Mouse (Mus musculus): ENCODE results near the gene Itpkb. TPM values are rescaled to one million over a fixed set of nuclear protein-coding genes. Genes with fewer than 3 reads are reported as not detected.

The Itpkb gene
- polyA plus RNA-seq, 1 experiment from 2014 or later: 3.4 TPM

DNA sequence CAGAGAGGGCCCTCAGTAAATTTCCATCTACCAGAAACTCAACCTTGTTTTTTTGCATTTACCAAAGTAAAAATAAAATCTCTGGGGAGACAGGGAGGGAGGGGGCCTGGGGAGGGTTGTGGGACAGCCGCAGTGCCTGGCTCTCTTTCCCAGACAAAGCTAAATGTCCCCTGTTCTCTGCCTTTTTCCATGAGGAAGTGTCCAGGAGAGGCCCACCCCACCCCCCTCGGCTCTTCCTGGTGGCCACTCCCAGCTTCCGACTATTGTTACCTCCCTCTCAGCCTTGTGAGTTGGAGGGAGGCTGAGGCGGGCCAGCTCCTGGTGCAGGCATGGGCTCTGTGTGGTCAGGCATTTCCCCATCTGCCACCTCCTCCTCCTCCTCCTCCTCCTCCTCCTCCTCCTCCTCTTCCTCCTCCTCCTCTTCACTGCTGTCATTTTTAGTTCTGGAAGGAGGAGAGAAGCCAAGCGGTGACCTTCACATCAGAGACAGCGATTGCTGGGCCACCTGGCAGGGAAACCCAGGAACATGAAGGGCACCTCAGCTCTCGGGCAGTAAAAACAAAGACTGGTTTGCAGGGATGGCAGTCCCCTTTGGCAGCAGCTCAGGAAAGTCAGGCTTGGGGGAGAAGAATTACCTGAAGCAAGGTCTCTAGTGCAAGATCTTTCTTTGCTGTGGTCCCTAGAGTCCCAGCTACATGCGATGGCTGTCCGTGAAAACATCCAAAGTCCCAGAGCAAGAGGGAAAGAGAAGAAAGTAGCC lies 75.5 kb downstream of the Itpkb start:
- H3K27me3 ChIP-seq (ENCODE audit: control insufficient read depth, insufficient read depth, low read length): no peaks in the 10 kb centered on the region
- no peak overlapping the region for H3K4me3 ChIP-seq (ENCODE audit: low read depth, low read length)
- no peaks in the 10 kb centered on the region for H3K9me3 ChIP-seq (replicated peaks; ENCODE audit: control insufficient read depth, low read length)
- H3K36me3 ChIP-seq (replicated peaks; ENCODE audit: control insufficient read depth, insufficient read depth, low read depth, low read length): no peaks in the 10 kb centered on the region
- peaks cover 5% of the 10 kb centered on the region; the same call in 1 of the 2 replicates for H3K4me1 ChIP-seq (ENCODE audit: control insufficient read depth, insufficient read depth, low read length)
- DNase-seq (ENCODE audit: low spot score) (no peak), ATAC-seq (replicated peaks; ENCODE audit: insufficient number of reproducible peaks, low FRiP score, low TSS enrichment, low read depth) (no peak)
- no peak overlapping the region for H3K9ac ChIP-seq (replicated peaks; ENCODE audit: low read length)
- WGBS: 80% methylated on average over 9 of the region's 9 CpGs
- no peak overlapping the region; the same call in 1 of the 2 replicates for H3K27ac ChIP-seq (replicated peaks; ENCODE audit: low read depth, low read length)
- H3K4me2 ChIP-seq (ENCODE audit: low read depth, low read length): no peak overlapping the region

GRCm38 (mm10) chr1:180406336-180407035 lies 76.2 kb downstream of the Itpkb start:
- peaks cover 5% of the 10 kb centered on the region; the same call in 1 of the 2 replicates for H3K4me1 ChIP-seq (ENCODE audit: control insufficient read depth, insufficient read depth, low read length)
- no peaks in the 10 kb centered on the region for H3K27me3 ChIP-seq (ENCODE audit: control insufficient read depth, insufficient read depth, low read length)
- no peak overlapping the region for H3K27ac ChIP-seq (replicated peaks; ENCODE audit: low read depth, low read length)
- DNase-seq (ENCODE audit: low spot score): no peak
- H3K36me3 ChIP-seq (replicated peaks; ENCODE audit: control insufficient read depth, insufficient read depth, low read depth, low read length): no peaks in the 10 kb centered on the region
- H3K4me2 ChIP-seq (ENCODE audit: low read depth, low read length): no peak overlapping the region
- WGBS: 77% methylated on average over 11 of the region's 11 CpGs
- no peak overlapping the region for H3K9ac ChIP-seq (replicated peaks; ENCODE audit: low read length)
- no peaks in the 10 kb centered on the region for H3K9me3 ChIP-seq (replicated peaks; ENCODE audit: control insufficient read depth, low read length)
- no peak overlapping the region for H3K4me3 ChIP-seq (ENCODE audit: low read depth, low read length)
- no peak for ATAC-seq (replicated peaks; ENCODE audit: insufficient number of reproducible peaks, low FRiP score, low TSS enrichment, low read depth)

DNA sequence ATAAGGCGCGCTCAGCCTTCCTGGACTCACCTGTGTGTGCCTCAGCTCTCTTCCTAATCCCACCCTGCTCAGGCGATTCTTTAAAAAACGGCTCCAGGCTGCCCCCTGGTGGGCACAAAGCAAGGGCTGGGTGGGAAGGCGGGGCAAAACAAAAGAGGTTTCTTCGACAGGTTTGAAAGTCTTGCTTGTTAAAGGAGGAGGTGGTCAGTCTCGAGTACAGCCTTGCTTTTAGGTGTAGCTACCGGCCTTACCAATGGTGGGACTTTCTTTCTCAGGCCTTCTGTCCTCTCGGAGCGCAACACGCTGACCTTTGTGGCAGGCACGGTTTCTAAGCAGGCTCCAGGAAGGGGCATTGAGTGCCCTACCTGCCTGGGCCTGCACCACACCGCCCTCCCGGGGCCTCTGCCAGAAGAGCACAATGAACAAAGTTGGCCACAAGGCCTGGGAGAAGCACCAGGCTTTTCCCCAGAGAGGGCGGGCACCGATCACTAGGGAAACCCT lies 76.9 kb downstream of the Itpkb start:
- Histone ChIP-seq H3K36me3 (replicated peaks; ENCODE audit: control insufficient read depth, insufficient read depth, low read depth, low read length) (no peaks in the 10 kb centered on the region), H3K4me1 (ENCODE audit: control insufficient read depth, insufficient read depth, low read length) (peaks cover 5% of the 10 kb centered on the region; the same call in 1 of the 2 replicates), H3K9ac (replicated peaks; ENCODE audit: low read length) (peak overlapping the region; percentile 46; the same call in 1 of the 2 replicates), H3K9me3 (replicated peaks; ENCODE audit: control insufficient read depth, low read length) (no peaks in the 10 kb centered on the region), H3K27me3 (ENCODE audit: control insufficient read depth, insufficient read depth, low read length) (no peaks in the 10 kb centered on the region), H3K27ac (replicated peaks; ENCODE audit: low read depth, low read length) (no peak overlapping the region), H3K4me2 (ENCODE audit: low read depth, low read length) (peak overlapping the region; percentile 31), H3K4me3 (ENCODE audit: low read depth, low read length) (no peak overlapping the region)
- 11% methylated on average over 16 of the region's 16 CpGs for WGBS
- peak; percentile 85 for DNase-seq (ENCODE audit: low spot score)
- ATAC-seq (replicated peaks; ENCODE audit: insufficient number of reproducible peaks, low FRiP score, low TSS enrichment, low read depth): no peak; the same call in 1 of the 2 replicates

DNA sequence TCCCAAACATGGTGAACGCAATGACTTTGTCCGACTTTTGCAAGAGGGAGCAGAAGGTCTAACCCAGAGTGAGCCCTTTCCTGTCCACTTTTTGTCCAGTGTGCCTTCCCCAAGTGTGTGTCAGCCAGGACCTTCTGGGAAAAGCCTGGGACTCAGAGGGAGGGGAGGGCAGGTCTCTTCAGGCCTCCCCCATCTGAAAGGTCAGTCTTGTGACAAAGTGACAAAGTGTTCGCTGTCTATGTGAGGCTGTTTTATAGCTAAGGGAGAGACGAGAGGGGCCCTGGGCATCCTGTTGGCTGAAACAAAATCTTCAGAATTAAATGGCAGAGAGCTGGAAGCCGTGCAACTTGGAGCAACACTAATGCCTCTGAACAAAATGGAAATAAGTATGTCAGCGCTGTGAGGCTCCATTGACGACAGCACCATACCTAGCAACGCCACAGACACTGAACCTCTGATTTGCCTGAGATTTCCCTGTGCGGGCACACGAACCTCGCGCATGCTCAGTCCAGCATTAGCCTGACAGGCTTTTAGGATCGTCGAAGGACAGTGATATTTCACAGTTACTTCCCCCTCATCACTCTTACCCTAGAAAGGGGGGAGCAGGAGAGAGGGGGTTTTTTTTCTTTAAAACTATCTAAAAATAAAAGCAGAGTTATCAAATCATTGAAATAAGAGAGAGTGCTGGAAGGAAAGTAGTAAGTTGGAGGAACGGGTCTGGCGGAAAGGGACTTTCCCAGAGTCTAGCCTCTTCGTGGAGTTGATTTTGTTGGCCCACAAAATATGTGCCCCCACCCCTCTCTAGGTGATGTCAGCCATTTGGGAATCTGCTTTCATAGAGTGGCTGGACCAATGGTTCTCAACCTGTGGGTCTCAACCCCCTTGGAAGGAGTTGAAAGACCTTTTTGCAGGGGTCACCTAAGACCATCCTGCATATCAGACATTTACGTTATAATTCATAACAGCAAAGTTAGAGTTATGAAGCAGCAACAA lies 77.7 kb downstream of the Itpkb start:
- no peak overlapping the region for H3K27ac ChIP-seq (replicated peaks; ENCODE audit: low read depth, low read length)
- WGBS: 83% methylated on average over 18 of the region's 18 CpGs
- no peaks in the 10 kb centered on the region for H3K27me3 ChIP-seq (ENCODE audit: control insufficient read depth, insufficient read depth, low read length)
- no peaks in the 10 kb centered on the region for H3K36me3 ChIP-seq (replicated peaks; ENCODE audit: control insufficient read depth, insufficient read depth, low read depth, low read length)
- H3K4me1 ChIP-seq (ENCODE audit: control insufficient read depth, insufficient read depth, low read length): peaks cover 5% of the 10 kb centered on the region; the same call in 1 of the 2 replicates
- H3K4me2 ChIP-seq (ENCODE audit: low read depth, low read length): no peak overlapping the region
- no peak overlapping the region for H3K9ac ChIP-seq (replicated peaks; ENCODE audit: low read length)
- H3K4me3 ChIP-seq (ENCODE audit: low read depth, low read length): no peak overlapping the region
- no peak for DNase-seq (ENCODE audit: low spot score)
- ATAC-seq (replicated peaks; ENCODE audit: insufficient number of reproducible peaks, low FRiP score, low TSS enrichment, low read depth): no peak
- H3K9me3 ChIP-seq (replicated peaks; ENCODE audit: control insufficient read depth, low read length): no peaks in the 10 kb centered on the region

GRCm38 (mm10) chr1:180408832-180409231 lies 78.5 kb downstream of the Itpkb start:
- Histone ChIP-seq H3K9me3 (replicated peaks; ENCODE audit: control insufficient read depth, low read length) (no peaks in the 10 kb centered on the region), H3K4me1 (ENCODE audit: control insufficient read depth, insufficient read depth, low read length) (peaks cover 5% of the 10 kb centered on the region; the same call in 1 of the 2 replicates), H3K27me3 (ENCODE audit: control insufficient read depth, insufficient read depth, low read length) (no peaks in the 10 kb centered on the region), H3K27ac (replicated peaks; ENCODE audit: low read depth, low read length) (no peak overlapping the region), H3K9ac (replicated peaks; ENCODE audit: low read length) (no peak overlapping the region), H3K36me3 (replicated peaks; ENCODE audit: control insufficient read depth, insufficient read depth, low read depth, low read length) (no peaks in the 10 kb centered on the region), H3K4me3 (ENCODE audit: low read depth, low read length) (no peak overlapping the region), H3K4me2 (ENCODE audit: low read depth, low read length) (no peak overlapping the region)
- ATAC-seq (replicated peaks; ENCODE audit: insufficient number of reproducible peaks, low FRiP score, low TSS enrichment, low read depth): no peak
- DNase-seq (ENCODE audit: low spot score): no peak
- 45% methylated on average over 9 of the region's 9 CpGs for WGBS

DNA sequence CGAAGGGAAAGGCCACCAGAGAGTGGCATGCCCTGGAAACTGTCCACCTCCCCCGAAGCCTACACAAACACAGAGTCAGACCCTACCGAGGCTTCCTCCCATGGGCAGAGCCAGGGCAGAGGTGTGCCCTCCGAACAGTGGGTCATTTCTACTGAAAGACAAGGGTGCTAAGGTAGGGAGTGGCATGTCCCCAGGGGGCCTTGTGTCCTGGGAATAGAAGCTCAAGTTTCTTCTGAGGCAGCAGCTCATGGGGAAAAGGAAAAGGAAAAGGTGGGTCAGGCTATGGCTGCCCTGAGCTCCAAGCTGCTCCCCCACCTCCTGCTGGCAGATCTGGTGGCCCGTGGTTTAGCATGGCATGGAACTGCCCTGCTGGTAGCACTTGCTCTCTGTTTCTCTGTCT lies 79.5 kb downstream of the Itpkb start:
- DNase-seq (ENCODE audit: low spot score) (no peak), ATAC-seq (replicated peaks; ENCODE audit: insufficient number of reproducible peaks, low FRiP score, low TSS enrichment, low read depth) (no peak)
- Histone ChIP-seq H3K9ac (replicated peaks; ENCODE audit: low read length) (no peak overlapping the region), H3K9me3 (replicated peaks; ENCODE audit: control insufficient read depth, low read length) (no peaks in the 10 kb centered on the region), H3K27ac (replicated peaks; ENCODE audit: low read depth, low read length) (no peak overlapping the region), H3K4me1 (ENCODE audit: control insufficient read depth, insufficient read depth, low read length) (no peaks in the 10 kb centered on the region; the same call in 1 of the 2 replicates), H3K36me3 (replicated peaks; ENCODE audit: control insufficient read depth, insufficient read depth, low read depth, low read length) (no peaks in the 10 kb centered on the region), H3K4me2 (ENCODE audit: low read depth, low read length) (no peak overlapping the region), H3K4me3 (ENCODE audit: low read depth, low read length) (no peak overlapping the region), H3K27me3 (ENCODE audit: control insufficient read depth, insufficient read depth, low read length) (no peaks in the 10 kb centered on the region)
- WGBS: 66% methylated on average over 5 of the region's 5 CpGs

DNA sequence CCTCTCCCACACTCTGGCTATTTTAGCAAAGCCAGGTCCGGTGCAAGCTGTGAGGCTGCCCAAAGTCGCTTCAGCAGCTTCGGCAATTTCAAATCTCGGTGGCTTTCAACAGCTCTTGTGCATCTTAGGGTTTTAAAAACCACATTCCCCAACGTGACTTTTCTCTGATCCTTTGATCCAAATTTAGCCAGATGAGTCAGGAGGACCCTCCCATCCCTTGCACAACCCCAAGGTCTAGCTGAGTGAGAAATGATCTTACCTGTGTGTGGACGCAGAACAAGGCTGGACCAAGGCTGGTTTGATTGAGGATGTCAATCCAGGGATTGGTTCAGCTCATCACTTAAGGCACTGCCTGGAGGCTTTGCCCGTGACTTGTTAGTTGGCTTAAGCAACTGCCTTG lies 80.0 kb downstream of the Itpkb start:
- Histone ChIP-seq H3K36me3 (replicated peaks; ENCODE audit: control insufficient read depth, insufficient read depth, low read depth, low read length) (no peaks in the 10 kb centered on the region), H3K4me3 (ENCODE audit: low read depth, low read length) (no peak overlapping the region), H3K4me1 (ENCODE audit: control insufficient read depth, insufficient read depth, low read length) (no peaks in the 10 kb centered on the region; the same call in 1 of the 2 replicates), H3K9me3 (replicated peaks; ENCODE audit: control insufficient read depth, low read length) (no peaks in the 10 kb centered on the region), H3K27ac (replicated peaks; ENCODE audit: low read depth, low read length) (no peak overlapping the region), H3K9ac (replicated peaks; ENCODE audit: low read length) (no peak overlapping the region), H3K27me3 (ENCODE audit: control insufficient read depth, insufficient read depth, low read length) (no peaks in the 10 kb centered on the region), H3K4me2 (ENCODE audit: low read depth, low read length) (no peak overlapping the region)
- 74% methylated on average over 7 of the region's 7 CpGs for WGBS
- ATAC-seq (replicated peaks; ENCODE audit: insufficient number of reproducible peaks, low FRiP score, low TSS enrichment, low read depth): no peak
- no peak for DNase-seq (ENCODE audit: low spot score)

Data from embryonic facial prominence, embryonic 11.5 days (tissue).